Mouse (Mus musculus) liver, postnatal 0 days (tissue): ENCODE measurements at regions not wholly inside any gene's neighbourhood (a gene's known extent, or its start where the extent isn't known, plus 50 kb on each side); places are given as distances from the start of the nearest gene placed in this dataset.

Source experiments
- CTCF ChIP-seq: sonication (generic); IDR thresholded peaks from 2 replicates; pipeline ENCODE4 v1.5.1; 2016; ENCODE audit warnings: antibody characterized with exemption, low read depth
- EP300 ChIP-seq: IDR thresholded peaks from 2 replicates; pipeline ENCODE4 v1.6.1; 2016; ENCODE audit warnings: antibody characterized with exemption, low read depth, mild to moderate bottlenecking

GRCm38 (mm10) chr15:8832970-8833369 lies 122.4 kb upstream of the Slc1a3 start:
- no peak for TF ChIP-seq EP300
- TF ChIP-seq CTCF, result no peak
